Mouse (Mus musculus): ENCODE results near the gene Npas4. TPM values are rescaled to one million over a fixed set of nuclear protein-coding genes. Genes with fewer than 3 reads are reported as not detected.

The Npas4 gene
- polyA plus RNA-seq (2011; ENCODE audit: insufficient read depth, insufficient read length, low replicate concordance, missing spikeins): 6.9 and 15.5 TPM in 2 replicates

DNA sequence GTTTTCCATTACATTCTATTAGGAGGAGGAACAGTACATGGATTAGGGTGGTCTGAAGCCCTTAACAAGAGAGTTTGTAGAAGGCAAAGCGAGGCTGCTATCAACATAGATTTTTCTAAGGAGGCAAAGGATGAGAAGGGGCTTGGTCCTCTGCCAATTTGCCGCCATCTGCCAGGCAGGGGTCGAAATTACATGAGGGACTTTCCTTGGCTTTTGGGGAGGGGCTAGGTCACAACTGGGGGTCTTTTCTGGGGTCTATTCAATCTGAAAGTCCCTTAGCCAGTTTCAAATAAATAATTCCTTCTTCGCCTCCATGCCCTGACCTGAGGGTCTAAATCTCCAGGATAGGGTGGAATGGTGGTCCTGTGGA lies at the start of gene Npas4:
Npas4 (minus strand) TSS at position 61 of the 370 bp plus-strand sequence.
- no peak within 1 kb of the TSS for H3K27ac ChIP-seq (ENCODE audit: control insufficient read depth, insufficient read depth, low read depth, low read length, poor library complexity)
- WGBS: 29% methylated on average over 4 of the region's 4 CpGs
- H3K4me1 ChIP-seq (ENCODE audit: control insufficient read depth, insufficient read depth, low read length): no peaks in the 10 kb centered on the region; the same call in 1 of the 2 replicates
- no peak within 1 kb of the TSS for H3K4me3 ChIP-seq (replicated peaks; ENCODE audit: control insufficient read depth, low read depth, low read length)
- TF ChIP-seq POLR2A (IDR thresholded peaks at IDR 0.05; ENCODE audit: borderline replicate concordance, control insufficient read depth, low read depth, low read length) (no peak), CTCF (IDR thresholded peaks at IDR 0.05; ENCODE audit: control insufficient read depth, insufficient read depth, low read length) (no peak)

GRCm38 (mm10) chr19:5039301-5040114 lies 49.4 kb upstream of the Npas4 start:
- WGBS: 26% methylated on average over 41 of the region's 41 CpGs
- no peaks in the 10 kb centered on the region; the same call in 1 of the 2 replicates for H3K4me1 ChIP-seq (ENCODE audit: control insufficient read depth, insufficient read depth, low read length)
- peak overlapping the region; percentile 91 for H3K4me3 ChIP-seq (replicated peaks; ENCODE audit: control insufficient read depth, low read depth, low read length)
- TF ChIP-seq CTCF (IDR thresholded peaks at IDR 0.05; ENCODE audit: control insufficient read depth, insufficient read depth, low read length) (no peak), POLR2A (IDR thresholded peaks at IDR 0.05; ENCODE audit: borderline replicate concordance, control insufficient read depth, low read depth, low read length) (no peak)
- no peak overlapping the region for H3K27ac ChIP-seq (ENCODE audit: control insufficient read depth, insufficient read depth, low read depth, low read length, poor library complexity)

GRCm38 (mm10) chr19:5038709-5039156 lies 48.6 kb upstream of the Npas4 start, which contains the start of the genes B4gat1 and AC124502.3:
Gene B4gat1 (plus strand): TSS chr19:5038826.
Gene AC124502.3 (plus strand): TSS chr19:5038891.
- Histone ChIP-seq H3K27ac (ENCODE audit: control insufficient read depth, insufficient read depth, low read depth, low read length, poor library complexity) (no peak within 1 kb of the TSS; the same call in 1 of the 2 replicates), H3K4me1 (ENCODE audit: control insufficient read depth, insufficient read depth, low read length) (no peaks in the 10 kb centered on the region; the same call in 1 of the 2 replicates)
- TF ChIP-seq POLR2A (IDR thresholded peaks at IDR 0.05; ENCODE audit: borderline replicate concordance, control insufficient read depth, low read depth, low read length) (peak; percentile 45; the same call in 1 of the 2 replicates), CTCF (IDR thresholded peaks at IDR 0.05; ENCODE audit: control insufficient read depth, insufficient read depth, low read length) (peak; percentile 34; the same call in 1 of the 2 replicates)

DNA sequence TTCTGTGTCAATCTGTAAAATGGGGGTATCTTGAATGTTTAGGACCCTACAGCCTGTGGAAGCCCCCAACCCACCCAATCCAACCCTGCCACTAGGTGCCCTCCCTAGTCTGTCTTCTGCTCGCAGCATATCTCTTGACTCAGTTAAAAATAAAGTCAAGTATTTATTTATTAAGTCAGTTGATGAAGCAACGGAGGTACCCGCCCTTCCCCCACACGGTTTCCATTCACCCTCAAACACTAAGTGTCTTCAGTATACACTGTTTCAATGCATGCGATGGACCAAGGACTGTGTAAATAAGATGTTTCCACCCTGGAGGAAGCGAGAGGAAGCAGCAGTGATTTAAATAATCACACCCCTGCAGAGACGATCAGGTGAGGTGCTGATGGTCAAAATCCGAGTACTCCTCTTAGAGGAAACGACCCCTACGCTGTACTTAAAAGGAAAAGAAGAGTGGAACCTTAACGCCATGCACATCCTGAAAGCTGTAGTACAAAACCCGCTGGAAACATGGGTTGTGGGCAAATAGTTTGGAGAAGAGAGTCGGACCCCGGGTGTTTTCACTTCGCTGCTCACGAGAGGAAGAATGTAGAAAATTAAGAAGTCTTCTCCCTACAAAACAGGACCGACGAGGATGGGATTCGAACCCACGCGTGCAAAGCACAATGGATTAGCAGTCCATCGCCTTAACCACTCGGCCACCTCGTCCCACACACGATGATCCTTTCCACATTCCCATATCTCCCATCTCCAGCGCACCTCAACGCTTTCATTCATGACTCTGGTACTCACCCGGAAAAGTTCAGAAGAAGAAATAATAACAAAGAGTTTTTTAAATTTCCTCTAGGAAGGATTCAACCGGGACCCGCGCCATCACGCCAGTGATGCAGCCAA lies 47.8 kb upstream of the Npas4 start:
- peak overlapping the region; percentile 91 for H3K4me3 ChIP-seq (replicated peaks; ENCODE audit: control insufficient read depth, low read depth, low read length)
- no peaks in the 10 kb centered on the region; the same call in 1 of the 2 replicates for H3K4me1 ChIP-seq (ENCODE audit: control insufficient read depth, insufficient read depth, low read length)
- TF ChIP-seq POLR2A (IDR thresholded peaks at IDR 0.05; ENCODE audit: borderline replicate concordance, control insufficient read depth, low read depth, low read length): no peak
- TF ChIP-seq CTCF (IDR thresholded peaks at IDR 0.05; ENCODE audit: control insufficient read depth, insufficient read depth, low read length): no peak
- 7% methylated on average over 32 of the region's 32 CpGs for WGBS
- no peak overlapping the region for H3K27ac ChIP-seq (ENCODE audit: control insufficient read depth, insufficient read depth, low read depth, low read length, poor library complexity)

More at GRCm38 (mm10) chr19:5038709-5039156, 48.6 kb upstream of the Npas4 start, which contains the start of the genes B4gat1 and AC124502.3:
- H3K4me3 ChIP-seq (replicated peaks; ENCODE audit: control insufficient read depth, low read depth, low read length): peak within 1 kb of the TSS; percentile 91
- under 1% methylated on average over 44 of the region's 44 CpGs for WGBS

DNA sequence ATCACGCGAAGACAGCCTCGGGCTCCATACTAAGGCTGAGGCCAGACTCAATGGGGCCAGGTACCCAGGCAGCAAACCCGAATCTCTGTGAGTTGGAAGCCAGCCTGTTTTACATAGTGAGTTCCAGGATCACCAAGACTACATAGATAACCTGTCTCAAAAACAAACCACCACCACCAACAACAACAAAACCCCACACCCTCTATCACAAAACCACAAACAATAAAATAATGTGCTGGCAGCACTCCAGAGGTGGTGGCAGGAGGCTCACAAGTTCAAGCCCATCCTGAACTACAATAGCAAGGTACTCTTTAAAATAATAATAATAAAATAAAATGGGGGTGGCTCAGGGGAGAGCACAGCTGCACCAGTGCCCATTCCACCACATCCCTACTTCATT lies 46.5 kb upstream of the Npas4 start:
- H3K4me3 ChIP-seq (replicated peaks; ENCODE audit: control insufficient read depth, low read depth, low read length): no peak overlapping the region
- no peak overlapping the region for H3K27ac ChIP-seq (ENCODE audit: control insufficient read depth, insufficient read depth, low read depth, low read length, poor library complexity)
- WGBS: 79% methylated on average over 4 of the region's 4 CpGs
- TF ChIP-seq POLR2A (IDR thresholded peaks at IDR 0.05; ENCODE audit: borderline replicate concordance, control insufficient read depth, low read depth, low read length) (no peak), CTCF (IDR thresholded peaks at IDR 0.05; ENCODE audit: control insufficient read depth, insufficient read depth, low read length) (no peak)
- no peaks in the 10 kb centered on the region; the same call in 1 of the 2 replicates for H3K4me1 ChIP-seq (ENCODE audit: control insufficient read depth, insufficient read depth, low read length)

GRCm38 (mm10) chr19:5032686-5033085 lies 42.6 kb upstream of the Npas4 start:
- no peak overlapping the region for H3K27ac ChIP-seq (ENCODE audit: control insufficient read depth, insufficient read depth, low read depth, low read length, poor library complexity)
- TF ChIP-seq CTCF (IDR thresholded peaks at IDR 0.05; ENCODE audit: control insufficient read depth, insufficient read depth, low read length): no peak
- TF ChIP-seq POLR2A (IDR thresholded peaks at IDR 0.05; ENCODE audit: borderline replicate concordance, control insufficient read depth, low read depth, low read length): no peak

DNA sequence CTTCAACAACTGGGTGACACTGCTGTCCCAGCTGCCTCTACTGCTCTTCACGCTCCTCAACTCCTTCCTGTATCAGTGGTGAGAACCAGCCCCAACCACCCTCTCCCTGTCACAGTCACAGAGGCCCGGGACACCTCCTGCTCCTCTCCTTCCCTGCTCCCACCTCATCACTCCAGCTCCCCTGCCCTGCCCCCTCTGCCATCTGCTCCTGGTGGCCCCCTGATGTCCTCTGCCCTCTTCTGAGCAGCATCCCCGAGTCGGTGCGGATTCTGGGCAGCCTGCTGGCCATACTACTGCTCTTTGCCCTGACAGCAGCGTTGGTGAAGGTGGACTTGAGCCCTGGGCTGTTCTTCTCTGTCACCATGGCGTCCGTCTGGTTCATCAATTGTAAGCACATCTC lies 36.0 kb upstream of the Npas4 start:
- Histone ChIP-seq H3K27ac (ENCODE audit: control insufficient read depth, insufficient read depth, low read depth, low read length, poor library complexity) (no peak overlapping the region), H3K4me1 (ENCODE audit: control insufficient read depth, insufficient read depth, low read length) (no peaks in the 10 kb centered on the region; the same call in 1 of the 2 replicates), H3K4me3 (replicated peaks; ENCODE audit: control insufficient read depth, low read depth, low read length) (no peak overlapping the region)
- 89% methylated on average over 8 of the region's 8 CpGs for WGBS
- TF ChIP-seq CTCF (IDR thresholded peaks at IDR 0.05; ENCODE audit: control insufficient read depth, insufficient read depth, low read length) (no peak), POLR2A (IDR thresholded peaks at IDR 0.05; ENCODE audit: borderline replicate concordance, control insufficient read depth, low read depth, low read length) (no peak)

More at GRCm38 (mm10) chr19:5032686-5033085, 42.6 kb upstream of the Npas4 start:
- Histone ChIP-seq H3K4me3 (replicated peaks; ENCODE audit: control insufficient read depth, low read depth, low read length) (no peak overlapping the region), H3K4me1 (ENCODE audit: control insufficient read depth, insufficient read depth, low read length) (no peaks in the 10 kb centered on the region)
- WGBS: 78% methylated on average over 3 of the region's 3 CpGs
